Mouse (Mus musculus) heart, adult 9 months (tissue): ENCODE data around the gene Ranbp17.
A peak's percentile ranks its signal among the peaks of the same experiment; 100 is the strongest.

Experiments
- DNase-seq, 2 experiments: peaks; one replicate each; pipeline ENCODE4 v3.0.0; 2022; ENCODE audit warnings: low spot score in 2 of 2

Gene Ranbp17

DNA sequence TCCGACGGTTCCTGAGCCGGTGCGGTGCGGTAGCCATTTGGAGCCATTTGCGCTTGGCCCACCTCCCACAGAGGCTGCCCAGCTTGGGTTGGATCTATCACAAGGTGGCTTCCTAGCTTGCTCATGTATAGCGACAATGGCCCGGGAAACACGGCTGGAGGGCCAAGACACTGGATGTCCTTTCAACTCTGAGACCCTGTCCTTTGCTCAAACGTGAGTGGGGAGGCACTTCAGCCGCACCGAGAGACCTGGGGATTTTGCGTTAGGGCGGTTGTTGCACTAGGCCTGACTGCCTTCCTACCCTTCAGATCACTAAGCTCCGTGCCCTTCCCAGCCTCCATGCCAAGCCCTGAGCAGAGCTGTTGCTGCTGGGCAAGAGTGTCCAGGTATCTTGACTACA, 315.9 kb downstream of the Ranbp17 start:
- no peak for DNase-seq

GRCm38 (mm10) chr11:33197133-33197514, 316.4 kb downstream of the Ranbp17 start:
- DNase-seq: no peak

DNA sequence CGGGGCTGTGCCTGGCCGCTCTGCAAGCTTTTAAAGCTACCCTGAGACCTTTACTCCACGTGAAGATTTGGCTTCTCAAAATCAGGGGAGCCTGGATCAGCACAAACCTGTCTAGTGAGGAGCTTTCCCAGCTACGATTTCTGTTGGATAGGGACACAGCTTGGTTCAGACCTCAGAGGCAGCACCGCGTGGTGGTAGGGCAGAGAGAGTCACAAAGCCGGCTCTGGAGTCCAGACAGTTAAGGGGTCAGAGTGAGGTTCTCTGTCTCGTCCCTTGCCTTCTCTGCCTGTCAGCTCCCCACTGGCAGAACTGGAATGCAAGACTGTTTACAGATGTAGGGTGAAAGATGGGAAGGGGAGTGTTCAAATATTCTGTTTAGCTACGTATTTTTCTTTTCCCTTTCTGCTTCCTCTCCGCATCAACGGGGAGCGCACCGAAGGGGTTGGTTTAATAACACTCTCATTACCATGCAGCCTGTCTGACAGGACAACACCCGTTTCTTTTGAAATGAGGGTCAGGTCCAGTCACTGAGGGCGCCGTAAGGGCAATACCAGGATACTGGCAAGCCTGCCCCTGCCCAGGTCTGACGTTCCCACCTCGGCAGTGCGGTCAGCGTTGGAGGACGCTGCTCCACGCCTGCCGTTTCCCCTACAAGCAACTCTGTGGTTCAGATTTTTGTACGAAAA, 317.0 kb downstream of the Ranbp17 start:
- no peak for DNase-seq

DNA sequence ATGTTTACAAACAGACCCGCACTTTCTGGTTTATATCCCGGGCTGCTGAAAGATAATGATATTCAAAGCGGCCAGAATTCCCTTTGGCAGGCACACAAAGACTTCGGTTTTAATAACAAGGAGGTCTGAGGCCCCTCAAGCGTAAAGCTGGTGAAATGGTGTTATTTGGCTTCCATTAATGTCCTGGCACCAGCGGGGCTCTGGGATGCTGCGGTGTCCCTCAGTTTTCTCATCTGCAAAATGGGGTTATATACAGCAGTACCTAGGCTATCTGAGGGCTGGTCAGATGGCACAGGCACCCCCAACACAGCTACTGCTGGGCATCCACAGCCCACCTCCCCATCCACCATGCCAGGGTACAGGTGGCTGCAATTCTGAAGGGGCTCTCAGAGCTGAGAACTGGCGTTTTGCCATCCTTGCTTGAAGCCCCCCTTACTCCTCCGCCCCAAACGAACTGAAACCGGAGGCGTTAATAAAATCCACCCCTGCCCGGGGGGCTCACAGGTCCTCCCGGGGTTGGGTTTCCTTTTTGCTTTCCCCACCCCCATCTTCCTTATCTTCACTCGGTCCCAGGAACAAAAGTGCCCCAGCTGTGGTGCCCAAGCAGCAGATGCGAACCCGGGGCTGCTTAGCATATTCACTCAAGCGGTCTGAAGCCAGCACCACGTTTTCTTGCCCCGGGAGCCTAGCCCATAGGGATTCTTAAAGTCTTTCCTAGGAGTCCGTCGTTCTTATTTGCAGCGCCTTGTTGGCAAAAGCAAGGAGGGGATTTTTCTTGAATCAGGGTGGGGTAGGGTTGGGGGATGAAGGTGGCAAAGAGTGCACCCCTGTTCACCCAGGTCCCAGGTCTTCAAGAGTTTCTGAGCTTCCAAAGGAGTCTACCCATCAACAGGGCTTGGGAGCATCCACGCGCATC, 317.8 kb downstream of the Ranbp17 start:
- no peak for DNase-seq

DNA sequence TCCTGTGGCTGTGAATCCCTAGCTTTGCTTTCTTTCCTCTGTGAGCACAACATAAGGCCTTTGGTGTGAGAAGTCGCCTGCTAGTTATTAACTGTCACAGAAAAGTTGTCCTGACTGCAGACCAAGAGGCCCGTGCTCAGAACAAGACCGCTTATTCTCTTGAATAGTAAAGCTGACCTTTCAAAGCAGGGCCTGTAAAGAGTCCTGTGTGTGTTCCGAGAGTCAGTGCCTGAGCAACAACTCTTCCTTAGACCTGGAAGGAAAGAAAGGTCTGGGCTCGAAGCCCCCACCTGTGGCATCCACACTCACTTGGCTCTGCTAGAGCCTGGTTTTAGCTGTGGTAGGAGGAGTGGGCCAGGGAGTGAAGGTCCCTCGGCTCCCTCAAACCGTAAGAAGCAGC, 318.5 kb downstream of the Ranbp17 start:
- DNase-seq: no peak

- no peak for DNase-seq
Observed at GRCm38 (mm10) chr11:33193695-33194094, 319.9 kb downstream of the Ranbp17 start.

DNA sequence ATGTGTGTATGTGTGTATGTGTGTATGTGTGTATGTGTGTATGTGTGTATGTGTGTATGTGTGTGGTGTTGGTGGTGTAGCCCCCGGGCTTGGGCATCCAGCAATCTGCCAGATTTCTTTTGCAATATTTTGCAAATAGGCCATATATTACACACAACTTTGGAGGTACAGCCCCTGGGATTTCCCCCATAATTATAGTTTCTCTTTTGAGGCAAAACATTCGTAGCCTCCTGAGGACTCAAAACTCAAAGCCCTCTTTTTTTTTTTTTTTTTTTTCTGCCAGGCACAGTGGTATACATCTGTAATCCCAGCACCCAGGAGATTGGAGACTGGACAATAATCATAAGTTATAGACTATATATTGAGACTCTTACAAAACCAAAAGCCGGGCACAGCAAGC, 331.7 kb downstream of the Ranbp17 start:
- DNase-seq: no peak

GRCm38 (mm10) chr11:33180701-33181116, 332.8 kb downstream of the Ranbp17 start:
- no peak for DNase-seq

GRCm38 (mm10) chr11:33179802-33180201, 333.7 kb downstream of the Ranbp17 start:
- DNase-seq: no peak

GRCm38 (mm10) chr11:33176525-33177245, 336.9 kb downstream of the Ranbp17 start:
- DNase-seq: no peak

DNA sequence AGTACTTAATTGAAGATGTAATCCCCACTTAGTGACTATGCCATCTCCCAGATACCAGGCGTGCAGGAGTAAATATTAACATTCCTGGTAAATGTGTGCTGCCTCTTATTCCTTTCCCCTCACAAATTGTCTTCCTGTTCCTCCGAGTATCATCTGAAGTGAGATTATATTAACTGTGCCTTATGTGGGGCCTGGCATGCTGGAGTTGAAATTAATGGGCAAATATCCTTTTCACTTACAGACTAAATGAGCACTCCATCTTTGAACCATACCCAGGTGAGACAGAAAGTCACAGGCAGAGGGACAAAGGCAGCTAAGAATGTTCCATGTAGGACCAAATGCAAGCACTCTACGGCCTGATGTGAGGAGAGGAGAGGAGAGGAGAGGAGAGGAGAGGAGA, 337.8 kb downstream of the Ranbp17 start:
- DNase-seq: no peak

GRCm38 (mm10) chr11:33170489-33170888, 343.1 kb downstream of the Ranbp17 start:
- peak in 1 of 2 experiments; percentile 7 for DNase-seq

DNA sequence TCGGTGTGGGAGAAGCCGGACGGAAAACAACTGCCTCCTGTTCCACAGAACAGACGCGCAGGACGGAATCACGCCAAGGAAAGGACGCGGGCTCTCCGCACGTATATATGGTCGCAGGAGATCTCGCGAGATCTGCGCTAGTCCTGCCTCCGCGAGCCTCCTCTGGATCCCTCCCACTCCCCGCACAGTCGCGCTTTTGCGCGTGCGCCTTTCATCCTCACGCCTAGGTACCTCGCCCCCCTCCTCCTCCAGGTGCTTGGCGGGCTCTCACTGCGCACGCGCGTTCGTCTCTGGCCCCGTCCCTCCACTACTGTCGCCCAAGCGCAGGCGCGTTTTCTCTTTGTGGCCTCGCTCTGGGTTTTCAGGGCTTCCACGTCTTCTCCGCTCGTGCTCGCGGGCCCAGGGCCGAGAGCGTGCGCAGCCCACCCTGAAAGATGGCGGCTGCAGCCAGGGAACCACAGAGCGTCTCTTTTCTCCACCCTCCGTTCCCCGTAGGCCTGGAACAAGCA, 350.5 kb downstream of the Ranbp17 start, which contains the start of gene Npm1:
TSS of gene Npm1 (minus strand) at position 209 of the 509 bp plus-strand sequence.
- DNase-seq: peak; percentile 99

DNA sequence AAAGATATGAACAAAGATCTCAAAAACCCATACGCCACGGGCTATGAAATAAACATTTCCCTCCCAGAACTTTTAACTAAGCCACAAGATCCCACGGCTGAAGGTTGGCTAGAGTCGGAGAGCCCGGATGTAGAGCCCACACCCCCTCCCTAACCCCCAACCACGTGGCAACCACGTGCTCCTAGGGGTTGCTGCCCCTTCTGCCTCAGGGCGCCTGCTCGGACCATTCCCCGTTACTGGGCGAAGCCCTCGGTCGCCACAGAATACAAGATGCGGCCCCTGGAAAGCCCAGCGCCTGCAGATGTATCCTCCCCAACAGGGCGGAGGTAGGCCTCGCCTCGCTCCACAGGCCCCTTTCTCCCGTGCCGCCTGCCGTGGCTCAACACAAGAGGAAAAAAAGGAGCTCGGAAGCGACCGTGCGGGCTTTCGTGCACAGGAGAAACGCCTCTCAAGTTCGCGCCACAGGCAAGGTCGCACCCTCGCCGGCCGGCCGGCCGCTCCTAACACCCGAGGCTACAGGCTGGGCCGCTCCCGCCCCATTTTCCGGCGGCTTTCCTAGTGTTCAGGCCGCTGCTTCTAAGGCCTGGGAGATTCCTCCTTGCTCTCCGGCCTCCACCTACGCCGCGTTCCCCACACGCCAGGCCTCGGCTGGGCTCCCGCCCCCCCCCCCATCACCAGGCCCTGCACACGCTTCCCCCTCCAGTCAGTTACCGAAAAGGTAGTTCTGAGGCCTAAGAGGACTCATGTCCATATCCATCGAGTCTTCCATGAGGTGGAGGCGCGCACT, 351.1 kb downstream of the Ranbp17 start:
- peak; percentile 64 to 66 for DNase-seq
